Mouse (Mus musculus): ENCODE data around the gene Pdgfc.

GRCm38 (mm10) chr3:81196937-81197336, 160.7 kb downstream of the Pdgfc start:
- TF ChIP-seq CTCF (conservative IDR thresholded peaks at IDR 0.05; ENCODE audit: low read length): no peak
- no peak for TF ChIP-seq NANOG (IDR thresholded peaks at IDR 0.05; ENCODE audit: borderline replicate concordance, low read length)
- TF ChIP-seq POU5F1 (IDR thresholded peaks at IDR 0.05; ENCODE audit: borderline replicate concordance, low read length): no peak

Data from E14TG2a.4 (cell line).